In genomic region chr11:29389913-29390312, GRCm38 (mm10) we compare ENCODE assay signal across 19 mouse cellular contexts.
"Had no signal": no experiment of that assay in that cellular context is flagged by ENCODE, and none has a peak within 500 bp of the region (broad histone marks: within the 10 kb centered on the region; RNA-seq: fewer than 3 reads in every experiment).

No protein-coding gene starts in this region.

- H3K36me3 ChIP-seq: limb, embryonic 15.5 days; neural tube, embryonic 12.5 days; stomach, embryonic 15.5 days had no signal

- H3K9me3 ChIP-seq: limb, embryonic 12.5 days; limb, embryonic 15.5 days; neural tube, embryonic 12.5 days; stomach, embryonic 15.5 days had no signal

- H3K9ac ChIP-seq: limb, embryonic 12.5 days; limb, embryonic 15.5 days; liver, embryonic 14.5 days; liver, postnatal 0 days; lung, embryonic 14.5 days; neural tube, embryonic 12.5 days; stomach, embryonic 15.5 days had no signal

- ATAC-seq: intestine, postnatal 0 days; liver, postnatal 0 days; lung, postnatal 0 days had no signal

- H3K4me1 ChIP-seq: limb, embryonic 12.5 days; limb, embryonic 15.5 days; neural tube, embryonic 12.5 days; stomach, embryonic 15.5 days had no signal

- H3K27me3 ChIP-seq: limb, embryonic 12.5 days; limb, embryonic 15.5 days; neural tube, embryonic 12.5 days; stomach, embryonic 15.5 days had no signal

- H3K27ac ChIP-seq: kidney, postnatal 0 days; limb, embryonic 12.5 days; limb, embryonic 15.5 days; liver, embryonic 14.5 days; macrophage; neural tube, embryonic 12.5 days; stomach, embryonic 15.5 days had no signal

- DNase-seq: kidney, adult 2 months; kidney, postnatal 36 days; left cerebral cortex, postnatal 4 days; liver, postnatal 0 days; lung, embryonic 14.5 days; retina, postnatal 1 day; right cerebral cortex, postnatal 25 days; spleen, adult 18-20 months; thymus, postnatal 25 days had no signal

- H3K4me2 ChIP-seq: limb, embryonic 12.5 days; limb, embryonic 15.5 days; liver, embryonic 11.5 days; lung, embryonic 14.5 days; neural tube, embryonic 12.5 days; stomach, embryonic 15.5 days had no signal

- H3K4me3 ChIP-seq: limb, embryonic 12.5 days; limb, embryonic 15.5 days; neural tube, embryonic 12.5 days; stomach, embryonic 15.5 days had no signal
